Mouse (Mus musculus): ENCODE data around the gene Tceanc2. TPM values are rescaled to one million over a fixed set of nuclear protein-coding genes. Genes with fewer than 3 reads are reported as not detected.
A peak's percentile ranks its signal among the peaks of the same experiment; 100 is the strongest.

The Tceanc2 gene
- total and polyA plus RNA-seq, 3 experiments = 1.9 to 9.4 TPM; not detected in 1

DNA sequence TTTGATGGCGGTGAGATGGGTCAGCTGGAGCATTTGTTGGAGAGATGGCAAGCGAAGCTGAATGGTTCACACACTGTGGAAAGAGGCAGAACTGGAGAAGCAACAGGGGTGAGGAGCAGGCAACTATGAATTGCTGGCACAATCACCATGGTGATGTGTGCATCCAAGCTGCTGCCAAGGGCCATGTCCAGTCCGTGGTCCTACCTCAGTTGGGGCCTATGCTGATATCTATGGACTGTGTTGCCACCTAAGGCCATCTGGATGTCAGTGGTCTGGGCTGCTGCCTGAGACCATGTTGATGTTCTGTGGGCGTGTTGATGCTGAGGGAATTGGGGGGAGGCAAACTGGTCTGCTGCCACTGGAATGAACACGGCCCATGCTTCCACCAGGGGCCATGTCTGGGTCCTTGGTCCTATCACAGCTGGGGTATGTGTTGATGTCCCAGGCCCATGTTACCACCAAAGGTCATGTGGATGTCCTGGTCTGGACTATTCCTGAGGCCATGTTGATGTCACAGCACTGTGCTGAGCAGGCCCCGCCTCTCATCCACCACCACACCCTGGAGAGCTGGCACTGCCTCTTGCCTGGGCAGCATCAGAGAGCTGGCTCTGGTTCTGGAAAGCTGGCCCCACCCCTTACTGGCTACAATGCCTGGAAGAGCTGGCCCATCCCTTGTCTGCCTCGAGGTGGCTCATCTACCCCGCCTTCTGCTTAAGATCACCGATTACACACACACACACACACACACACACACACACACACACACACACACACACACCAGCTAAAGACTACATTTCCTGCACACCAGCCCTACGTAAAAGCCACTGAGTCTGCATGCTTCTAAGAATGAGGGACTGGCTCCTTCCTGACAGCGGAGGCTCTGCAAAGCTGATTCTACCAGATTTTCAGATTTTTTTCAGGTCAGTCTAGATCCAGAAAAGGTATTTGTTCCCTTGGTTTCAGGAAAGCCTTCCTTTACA, 44.6 kb upstream of the Tceanc2 start:
- H3K36me3 ChIP-seq (ENCODE audit: control insufficient read depth in 1 of 2, insufficient read depth in 2 of 2, low read length in 2 of 2) = peaks cover 0 to 4% of the 10 kb centered on the region in 2 experiments; a peak in 2 of 4 replicates

DNA sequence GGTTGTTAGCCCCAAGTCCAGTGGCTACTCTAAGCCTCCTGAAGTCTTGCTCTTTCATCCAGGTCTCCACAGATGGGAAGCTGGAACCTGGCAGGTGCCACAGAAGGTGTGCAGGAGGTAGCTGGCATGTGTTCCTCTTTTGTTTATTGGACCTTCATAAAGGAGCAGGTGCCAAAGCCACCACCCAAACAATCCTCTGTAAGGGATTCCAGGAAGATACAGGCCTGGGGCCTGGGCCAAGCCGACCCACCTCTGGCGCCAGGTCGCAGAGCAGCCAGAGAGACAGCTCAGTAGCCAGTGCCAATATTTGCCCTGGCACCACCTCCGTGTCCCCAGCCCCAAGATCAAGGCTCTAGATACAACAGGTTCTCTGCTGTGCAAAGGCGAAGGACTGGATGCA, 42.6 kb upstream of the Tceanc2 start:
- Histone ChIP-seq H3K4me1 (ENCODE audit: control insufficient read depth in 1 of 2, insufficient read depth in 2 of 2, low read length in 2 of 2) (peaks cover 12 to 41% of the 10 kb centered on the region in 2 experiments), H3K4me3 (ENCODE audit: control insufficient read depth in 1 of 2, insufficient read depth in 1 of 2, low read depth in 2 of 2, low read length in 2 of 2) (no peak overlapping the region), H3K36me3 (ENCODE audit: control insufficient read depth in 1 of 2, insufficient read depth in 2 of 2, low read length in 2 of 2) (peaks cover 0 to 11% of the 10 kb centered on the region in 2 experiments; a peak in 2 of 4 replicates), H3K79me2 (ENCODE audit: control insufficient read depth, insufficient read depth, low read length, poor library complexity) (no peaks in the 10 kb centered on the region), H3K9me3 (replicated peaks; ENCODE audit: insufficient read depth, low read length) (no peaks in the 10 kb centered on the region), H3K27ac (ENCODE audit: control insufficient read depth, low read depth, low read length) (no peak overlapping the region), H3K9ac (ENCODE audit: control insufficient read depth, low read depth, low read length, poor library complexity, severe bottlenecking) (no peak overlapping the region), H3K27me3 (ENCODE audit: control insufficient read depth in 1 of 2, insufficient read depth in 2 of 2, low read length in 2 of 2) (no peaks in the 10 kb centered on the region)
- TF ChIP-seq TBP (IDR thresholded peaks at IDR 0.05; ENCODE audit: low read depth, low read length) (no peak), RAD21 (IDR thresholded peaks at IDR 0.05; ENCODE audit: low read depth, low read length) (no peak), MXI1 (IDR thresholded peaks at IDR 0.05; ENCODE audit: low read depth, low read length) (no peak), TAL1 (IDR thresholded peaks at IDR 0.05; ENCODE audit: low read length) (no peak), MYB (IDR thresholded peaks at IDR 0.05; ENCODE audit: low read depth, low read length) (no peak), ELF1 (IDR thresholded peaks at IDR 0.05; ENCODE audit: low read depth, low read length) (no peak), CTCF (IDR thresholded peaks at IDR 0.05 in 2 of 3, conservative IDR thresholded peaks at IDR 0.05 in 1 of 3; ENCODE audit: control insufficient read depth in 1 of 3, insufficient read depth in 1 of 3, low read depth in 2 of 3, low read length in 3 of 3, poor library complexity in 1 of 3, severe bottlenecking in 1 of 3) (no peak), NELFE (IDR thresholded peaks at IDR 0.05; ENCODE audit: low read depth, low read length) (no peak), POLR2AphosphoS2 (IDR thresholded peaks at IDR 0.05; ENCODE audit: low read length) (no peak), EP300 (IDR thresholded peaks at IDR 0.05; ENCODE audit: low read depth in 1 of 2, low read length in 2 of 2) (no peak), MAX (IDR thresholded peaks at IDR 0.05; ENCODE audit: low read length) (no peak), ZKSCAN1 (IDR thresholded peaks at IDR 0.05; ENCODE audit: low read depth, low read length) (no peak), GABPA (IDR thresholded peaks at IDR 0.05; ENCODE audit: low read depth, low read length) (no peak)
- DNase-seq (ENCODE audit: low read depth, low spot score) = no peak

More for the DNA sequence above, 44.6 kb upstream of the Tceanc2 start:
- Histone ChIP-seq H3K79me2 (ENCODE audit: control insufficient read depth, insufficient read depth, low read length, poor library complexity) (no peaks in the 10 kb centered on the region), H3K4me3 (ENCODE audit: control insufficient read depth in 1 of 2, insufficient read depth in 1 of 2, low read depth in 2 of 2, low read length in 2 of 2) (no peak overlapping the region), H3K27me3 (ENCODE audit: control insufficient read depth in 1 of 2, insufficient read depth in 2 of 2, low read length in 2 of 2) (no peaks in the 10 kb centered on the region), H3K9me3 (replicated peaks; ENCODE audit: insufficient read depth, low read length) (no peaks in the 10 kb centered on the region), H3K9ac (ENCODE audit: control insufficient read depth, low read depth, low read length, poor library complexity, severe bottlenecking) (no peak overlapping the region), H3K27ac (ENCODE audit: control insufficient read depth, low read depth, low read length) (no peak overlapping the region), H3K4me1 (ENCODE audit: control insufficient read depth in 1 of 2, insufficient read depth in 2 of 2, low read length in 2 of 2) (peaks cover 2 to 24% of the 10 kb centered on the region in 2 experiments; a peak in 3 of 4 replicates)
- no peak for TF ChIP-seq SIN3A (IDR thresholded peaks at IDR 0.05; ENCODE audit: low read length)
- peak; percentile 13 for DNase-seq (ENCODE audit: low read depth, low spot score)

All from MEL (cell line).